In genomic region chr11:74619201-74619955, GRCm38 (mm10) we compare ENCODE assay signal across 8 mouse cellular contexts. TPM values are rescaled to one million over a fixed set of nuclear protein-coding genes. Genes with fewer than 3 reads are reported as not detected.
DNase-seq lines count a peak whose midpoint lies in the region; ATAC-seq lines count a peak whose summit lies in the region.

Gene Ccdc92b, plus strand, starts transcription at chr11:74619605.

- peak within 1 kb of the TSS; percentile 75 for H3K4me2 ChIP-seq in hindbrain, embryonic 13.5 days

- peaks cover 15% of the 10 kb centered on the region for H3K4me1 ChIP-seq in hindbrain, embryonic 13.5 days (replicated peaks)

- peak within 1 kb of the TSS; percentile 70 for H3K4me3 ChIP-seq in hindbrain, embryonic 13.5 days

- ATAC-seq in hindbrain, embryonic 13.5 days (ENCODE audit: low FRiP score), result peak; percentile 91

- H3K9me3 ChIP-seq in hindbrain, embryonic 13.5 days, result no peaks in the 10 kb centered on the region

- peak within 1 kb of the TSS; percentile 84 for H3K9ac ChIP-seq in hindbrain, embryonic 13.5 days

- H3K27ac ChIP-seq in hindbrain, embryonic 13.5 days, result peak within 1 kb of the TSS; percentile 40; the same call in 1 of the 2 replicates

- peaks cover 58% of the 10 kb centered on the region for H3K27me3 ChIP-seq in hindbrain, embryonic 13.5 days

- under 1% methylated on average over 54 of the region's 63 CpGs for WGBS in hindbrain, embryonic 13.5 days

- DNase-seq in T-cell, adult 2 months (ENCODE audit: low spot score), result peak; percentile 54
- DNase-seq in cerebellum, postnatal 25 days, result peak; percentile 78
- peak; percentile 59 to 65 for DNase-seq in frontal cortex, postnatal 25 days (ENCODE audit: low spot score in 2 of 2)
- peak; percentile 73 to 74 for DNase-seq in layer of hippocampus, postnatal 25 days (ENCODE audit: extremely low spot score in 1 of 2, low spot score in 1 of 2)
- peak; percentile 82 to 89 for DNase-seq in lung, postnatal 4 days
- peak; percentile 67 for DNase-seq in right cerebral cortex, adult 18-20 months
- DNase-seq in urinary bladder, postnatal 10 days (ENCODE audit: low spot score), result peak; percentile 47

- peaks cover 5% of the 10 kb centered on the region; the same call in 1 of the 2 replicates for H3K36me3 ChIP-seq in hindbrain, embryonic 13.5 days

RNA-seq across cellular contexts. Expression of gene Ccdc92b, which starts in this region (rescaled TPM):
- polyA plus RNA-seq in hindbrain, embryonic 13.5 days (2015; fragmentation: Nextera tagmentation; extraction: Ambion mirVana), result 2.0 and 2.1 TPM in 2 replicates
- total RNA-seq in layer of hippocampus, postnatal 25 days (2021), result 10 to 100 TPM; 21.9 to 22.6 TPM

Comparison
In these comparisons a context has a peak if more than half of its experiments do, and no peak if none do; other contexts are left out.
1. Peak in every context shown above with its lines: DNase-seq, ATAC-seq, H3K4me3 ChIP-seq and H3K27ac ChIP-seq.